Mouse (Mus musculus): Measurements from ENCODE around the gene Gm17019. TPM values are rescaled to one million over a fixed set of nuclear protein-coding genes. Genes with fewer than 3 reads are reported as not detected.
"Not testable (repeated sequence)": the region's sequence is repeated elsewhere in the genome, so short reads cannot be mapped to it uniquely, and the experiment has no call there.

Gm17019 gene
- polyA plus RNA-seq, 1 experiment from 2014 or later: not detected

- not testable (repeated sequence) for H3K4me3 ChIP-seq; H3K9ac ChIP-seq; H3K27ac ChIP-seq (replicated peaks); ATAC-seq (ENCODE audit: low read depth); H3K27me3 ChIP-seq; H3K4me1 ChIP-seq (replicated peaks); H3K36me3 ChIP-seq; H3K4me2 ChIP-seq
- WGBS: 44% methylated on average over 6 of the region's 6 CpGs
- peaks cover 24% of the 10 kb centered on the region for H3K9me3 ChIP-seq
Observed at GRCm38 (mm10) chr5:14986649-14987387, 46.0 kb downstream of the Gm17019 start.

Other genes starting within 250 kb of the Gm17019 start
- not detected in 2 replicates for gene Gm9758, start 118.1 kb downstream of the Gm17019 start, polyA plus RNA-seq (2015; fragmentation: Nextera tagmentation; extraction: Ambion mirVana)
- not detected in 2 replicates for gene Speer4e, start 94.6 kb downstream of the Gm17019 start, polyA plus RNA-seq (2015; fragmentation: Nextera tagmentation; extraction: Ambion mirVana)
- not detected in 2 replicates for gene Gm10354, start 54.1 kb downstream of the Gm17019 start, polyA plus RNA-seq (2015; fragmentation: Nextera tagmentation; extraction: Ambion mirVana)